Mouse (Mus musculus): ENCODE data around the gene Olfr111.
"Not testable (repeated sequence)": the region's sequence is repeated elsewhere in the genome, so short reads cannot be mapped to it uniquely, and the experiment has no call there.

The Olfr111 gene

DNA sequence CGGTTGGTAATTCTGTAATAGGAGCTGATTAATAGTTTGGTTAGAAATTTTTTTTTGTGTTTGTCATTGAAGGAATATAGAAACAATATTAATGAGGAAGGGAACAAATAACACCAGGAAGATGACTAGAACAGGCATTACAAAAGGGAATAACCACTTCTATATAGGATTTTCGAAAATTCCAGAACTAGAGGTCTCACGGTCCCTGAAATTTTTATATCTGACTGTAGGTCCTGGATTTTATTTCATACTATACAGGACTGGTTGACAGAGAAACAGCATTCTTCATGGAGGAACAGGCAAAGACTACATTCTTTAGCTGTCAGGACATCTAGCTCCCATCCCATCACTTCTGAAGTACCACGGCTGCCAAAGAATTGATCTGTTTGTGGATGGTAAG lies at the start of gene Olfr111:
Olfr111 (plus strand) TSS at position 301 of the 400 bp plus-strand sequence.
- no peak for DNase-seq (ENCODE audit: low spot score)

DNA sequence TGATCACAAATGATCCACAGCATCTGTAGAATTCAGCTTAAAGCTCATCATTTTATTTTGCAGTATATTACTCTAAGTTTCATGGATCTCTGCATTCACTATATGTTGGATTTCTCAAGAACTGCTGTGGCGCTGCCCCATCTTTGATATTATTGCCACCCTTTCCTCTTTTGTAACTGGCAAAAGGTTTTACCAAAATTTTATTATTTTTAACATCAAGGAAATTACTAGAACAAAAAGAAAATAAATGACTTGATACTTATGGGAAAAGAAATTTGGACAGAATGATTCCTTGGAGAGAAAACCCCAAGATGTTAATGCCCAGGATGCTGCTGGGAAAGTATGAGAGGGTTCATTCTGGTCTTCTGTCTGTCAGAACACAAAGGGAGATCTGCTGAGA lies 49.2 kb upstream of the Olfr111 start, which contains the start of gene Olfr109:
Olfr109 (plus strand) TSS at position 301 of the 400 bp plus-strand sequence.
- DNase-seq (ENCODE audit: low spot score): no peak

DNA sequence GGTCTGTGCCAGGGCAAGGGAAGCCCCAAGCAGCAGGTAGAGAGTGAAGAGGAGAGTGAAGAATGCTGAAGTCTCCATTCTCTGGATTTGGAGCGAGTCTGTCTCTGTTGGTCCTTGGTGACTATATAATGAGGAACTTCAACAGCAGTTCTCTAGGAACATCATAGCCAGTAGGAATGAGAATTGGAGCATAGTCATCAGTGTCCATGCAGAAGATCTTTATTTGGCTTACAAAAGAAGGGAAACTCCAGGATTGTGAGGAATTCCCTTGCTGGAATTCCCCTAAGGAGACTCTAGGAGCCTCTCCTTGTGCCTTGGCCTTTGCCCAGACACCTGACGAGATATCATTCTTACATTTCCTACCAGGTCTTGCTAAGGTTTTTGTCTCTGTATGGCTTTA lies 24.4 kb upstream of the Olfr111 start, which contains the start of gene H2-M2:
H2-M2 (minus strand) TSS at position 101 of the 400 bp plus-strand sequence.
- no peak for DNase-seq (ENCODE audit: low spot score)

DNA sequence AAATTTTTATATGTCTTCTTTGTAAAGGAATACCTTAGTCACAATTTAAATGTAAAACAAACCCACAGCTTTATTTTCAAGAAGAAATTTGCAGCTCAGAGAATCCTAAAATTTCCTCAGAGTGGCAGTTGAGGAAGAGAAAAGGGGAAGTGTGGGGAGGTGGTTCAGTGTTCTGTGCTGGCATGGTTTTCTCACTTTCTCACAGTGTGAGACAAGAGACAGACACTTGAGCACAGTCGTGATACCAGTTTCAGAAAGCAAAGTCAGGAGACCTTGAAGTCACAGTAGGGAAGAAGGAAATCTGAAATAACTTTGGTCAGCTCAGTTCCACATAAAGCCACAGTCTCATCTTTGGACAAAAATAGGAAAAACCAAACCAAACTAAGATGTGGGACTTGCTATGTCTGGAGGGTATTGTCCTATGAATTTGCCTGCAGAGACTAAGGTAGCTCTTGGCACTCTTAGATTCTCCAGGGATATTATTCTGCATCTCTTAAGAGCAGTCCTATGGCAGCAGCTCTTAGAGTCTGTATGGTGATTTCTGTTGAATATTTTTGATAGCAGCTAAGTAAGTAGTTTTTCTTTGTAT lies 15.8 kb upstream of the Olfr111 start, which contains the start of gene Olfr110:
Olfr110 (plus strand) TSS at position 539 of the 589 bp plus-strand sequence.
- no peak for DNase-seq (ENCODE audit: low spot score)

DNA sequence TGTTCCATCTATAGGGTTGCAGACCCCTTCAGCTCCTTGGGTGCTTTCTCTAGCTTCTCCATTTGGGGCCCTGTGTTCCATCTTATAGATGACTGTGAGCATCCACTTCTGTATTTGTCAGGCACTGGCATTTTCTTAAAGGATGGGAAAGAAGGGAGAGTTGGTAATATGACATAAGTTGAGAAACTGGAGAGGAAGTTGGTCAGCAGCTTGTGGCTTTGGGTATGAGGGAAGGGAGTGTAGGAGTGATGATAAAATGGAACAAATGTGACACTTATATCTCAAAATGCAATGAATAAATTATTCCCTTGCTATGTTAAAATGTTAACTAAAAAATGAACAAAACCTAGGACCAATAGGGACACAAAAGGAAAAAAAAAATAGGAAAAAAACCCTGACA lies 16.8 kb downstream of the Olfr111 start:
- not testable (repeated sequence) for DNase-seq (ENCODE audit: low spot score)

DNA sequence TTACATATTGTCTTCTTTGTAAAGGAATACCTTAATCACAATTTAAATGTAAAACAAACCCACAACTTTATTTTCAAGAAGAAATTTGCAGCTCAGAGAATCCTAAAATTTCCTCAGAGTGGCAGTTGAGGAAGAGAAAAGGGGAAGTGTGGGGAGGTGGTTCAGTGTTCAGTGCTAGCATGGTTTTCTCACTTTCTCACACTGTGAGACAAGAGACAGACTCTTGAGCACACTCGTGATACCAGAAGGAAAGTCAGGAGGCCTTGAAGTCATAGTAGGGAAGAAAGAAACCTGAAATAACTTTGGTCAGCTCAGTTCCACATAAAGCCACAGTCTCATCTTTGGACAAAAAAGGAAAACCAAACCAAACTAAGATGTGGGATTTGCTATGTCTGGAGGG lies 17.6 kb downstream of the Olfr111 start:
- DNase-seq (ENCODE audit: low spot score): not testable (repeated sequence)

DNA sequence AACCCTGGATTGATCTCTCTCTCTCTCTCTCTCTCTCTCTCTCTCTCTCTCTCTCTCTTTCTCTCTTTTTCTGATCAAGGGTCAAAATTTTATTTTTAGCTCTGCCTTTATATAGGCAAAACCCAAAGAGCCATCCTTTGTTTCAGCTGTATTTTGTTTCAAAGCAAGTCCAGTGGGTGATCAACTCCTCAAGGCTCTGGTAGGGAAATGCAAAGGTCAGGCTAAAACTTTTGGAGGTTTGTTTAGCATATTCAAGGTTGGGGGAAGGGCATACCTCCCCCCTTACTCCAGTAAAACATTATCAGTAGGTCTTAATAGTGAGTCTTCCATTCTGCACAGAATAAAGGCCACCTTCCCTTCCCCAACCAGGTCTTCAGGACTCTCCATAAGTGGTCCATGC lies 27.3 kb downstream of the Olfr111 start:
- no peak for DNase-seq (ENCODE audit: low spot score)

DNA sequence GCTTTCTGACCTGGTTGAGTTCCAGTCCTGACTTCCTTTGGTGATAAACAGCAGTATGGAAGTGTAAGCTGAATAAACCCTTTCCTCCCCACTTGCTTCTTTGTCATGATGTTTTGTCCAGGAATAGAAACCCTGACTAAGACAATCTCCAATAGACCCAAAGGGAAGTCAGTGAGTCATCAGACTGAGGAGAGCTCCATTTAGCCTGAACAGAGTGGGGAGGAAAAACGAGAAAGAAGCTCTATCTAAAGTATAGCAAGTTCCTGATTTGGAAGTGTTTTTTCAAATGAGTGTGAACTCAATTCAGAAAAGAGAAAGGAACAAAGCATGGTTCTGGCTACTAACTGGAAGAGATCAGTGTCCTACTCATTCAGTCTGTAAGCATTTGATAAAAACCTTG lies 30.6 kb downstream of the Olfr111 start:
- DNase-seq (ENCODE audit: low spot score): not testable (repeated sequence)

DNA sequence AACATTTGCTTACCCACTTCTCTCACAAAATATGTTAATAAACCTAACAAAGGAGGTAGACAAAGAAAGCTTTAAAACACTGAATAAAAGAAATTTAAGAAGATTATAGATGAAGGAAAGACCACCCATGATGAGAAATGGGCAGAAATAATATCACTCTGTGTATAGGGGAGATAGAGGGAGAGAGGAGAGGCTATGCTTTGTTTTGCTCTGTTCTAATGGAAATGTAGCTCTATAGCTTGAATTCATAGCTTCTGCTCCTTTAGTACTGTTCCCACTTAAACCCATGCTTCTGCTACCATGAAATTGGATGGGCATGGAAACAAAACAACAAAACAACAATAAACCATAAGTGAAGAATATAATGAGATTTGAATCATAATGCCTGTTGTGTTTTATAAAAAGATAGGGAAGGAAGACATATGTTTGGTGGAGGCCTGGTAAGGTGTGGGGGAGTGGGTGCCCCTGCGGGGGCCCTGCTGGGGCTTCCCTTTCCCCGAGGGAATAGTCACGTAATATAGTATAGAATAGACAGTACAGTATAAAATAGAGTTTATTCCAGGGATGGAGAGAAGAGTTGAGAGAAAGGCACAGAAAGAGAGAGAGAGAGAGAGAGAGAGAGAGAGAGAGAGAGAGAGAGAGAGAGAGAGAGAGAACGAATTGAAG lies 33.8 kb downstream of the Olfr111 start:
- no peak for DNase-seq (ENCODE audit: low spot score)

DNA sequence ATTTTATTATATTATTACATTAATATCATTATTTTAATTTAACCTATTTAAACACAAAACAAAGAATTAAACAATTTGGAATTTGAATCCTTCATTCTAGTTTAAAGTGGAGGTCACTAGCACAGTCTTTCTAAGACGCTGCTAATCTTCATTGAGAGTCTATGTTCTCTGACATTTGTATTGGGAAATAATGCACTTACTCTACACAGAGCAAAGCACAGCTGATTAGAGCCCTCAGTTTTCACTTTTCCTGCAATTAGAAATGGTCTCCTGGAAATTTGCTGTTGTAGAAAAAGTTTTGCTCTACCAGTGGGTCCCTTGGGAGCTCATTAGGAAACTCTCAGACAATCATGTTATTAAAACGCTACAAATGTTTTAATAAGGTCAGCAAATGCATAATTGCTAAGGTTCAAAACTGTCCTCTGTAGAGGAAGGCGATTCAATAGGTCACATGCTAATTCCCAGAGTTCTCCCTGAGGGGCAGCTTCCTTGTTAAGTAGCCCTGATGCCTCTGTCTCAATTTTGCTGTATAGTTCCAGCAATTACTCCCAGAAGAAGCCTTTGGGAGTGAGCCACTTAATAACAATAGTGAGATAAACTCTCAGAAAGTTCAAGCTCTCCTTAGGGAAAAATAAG lies 36.1 kb downstream of the Olfr111 start:
- DNase-seq (ENCODE audit: low spot score): no peak

DNA sequence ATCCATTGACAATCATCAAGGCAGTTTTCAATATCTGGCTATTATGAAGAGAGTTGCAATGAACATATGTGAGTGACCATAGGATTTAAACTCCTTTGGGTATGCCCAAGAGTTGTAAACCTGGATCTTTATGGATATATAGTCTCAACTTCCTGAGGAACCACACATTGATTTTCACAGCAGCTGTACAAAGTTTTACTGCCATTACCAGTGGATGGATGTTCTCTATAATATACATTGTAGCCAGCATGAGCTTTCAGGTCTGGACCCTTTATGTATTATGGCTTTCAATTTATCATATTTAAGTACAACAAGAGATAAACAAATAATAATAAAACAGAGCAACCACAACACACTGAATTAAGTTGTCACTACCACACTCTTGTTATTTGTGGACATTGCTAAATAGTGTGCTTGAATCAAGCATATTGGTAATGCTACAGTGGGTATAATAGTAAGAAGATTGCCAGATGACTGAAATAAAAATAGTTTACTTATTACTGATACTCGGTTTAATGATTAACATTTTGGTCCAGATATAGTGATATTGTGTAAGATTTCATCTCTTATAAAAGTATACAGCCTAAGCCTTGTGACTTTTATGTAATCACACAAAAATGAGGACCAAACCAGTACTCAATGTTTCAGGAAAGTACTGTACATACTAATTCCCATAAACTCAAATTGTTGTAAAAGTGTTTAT lies 51.2 kb downstream of the Olfr111 start:
- DNase-seq (ENCODE audit: low spot score): no peak

DNA sequence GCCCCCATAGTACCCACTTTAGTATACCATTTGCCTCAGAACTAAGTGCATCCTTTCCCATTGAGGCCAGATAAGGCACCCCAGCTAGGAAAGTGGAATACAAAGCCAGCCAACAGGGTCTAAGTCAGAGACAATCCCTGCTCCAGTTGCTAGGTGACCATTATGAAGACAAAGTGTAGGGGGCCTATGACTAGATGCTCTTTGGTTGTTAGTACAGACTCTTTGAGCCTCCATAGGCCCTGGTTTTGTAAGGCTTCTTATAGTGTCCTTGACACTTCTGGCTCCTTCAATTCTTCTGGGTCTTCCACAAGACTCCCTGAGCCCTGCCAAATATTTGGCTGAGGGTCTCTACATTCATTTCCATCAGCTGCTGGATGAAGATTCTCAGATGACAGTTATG lies 61.5 kb downstream of the Olfr111 start, which contains the start of gene Olfr112:
Olfr112 (minus strand) TSS at position 101 of the 400 bp plus-strand sequence.
- no peak for DNase-seq (ENCODE audit: low spot score)

DNA sequence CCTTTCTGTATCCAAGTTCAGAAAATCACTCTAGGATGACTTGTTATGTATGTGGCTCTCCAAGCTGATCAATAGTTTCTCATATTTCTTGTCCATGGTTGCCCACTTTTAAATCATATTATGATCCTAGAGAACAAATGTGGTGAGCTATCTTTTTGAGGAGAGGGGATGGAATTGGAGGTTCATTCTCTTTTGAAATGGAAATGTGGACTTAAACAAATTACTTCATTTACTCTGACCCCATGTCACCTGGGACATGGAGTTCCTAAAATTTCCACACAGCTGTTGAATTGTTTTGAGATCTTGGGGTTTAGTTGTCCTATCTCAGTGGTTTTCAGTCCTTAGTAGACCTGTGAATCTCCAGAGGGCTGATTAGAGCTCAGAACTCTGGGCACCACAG lies 69.7 kb downstream of the Olfr111 start, which contains the start of gene Olfr113:
Olfr113 (minus strand) TSS at position 101 of the 400 bp plus-strand sequence.
- DNase-seq (ENCODE audit: low spot score): no peak
